Mouse (Mus musculus) embryonic fibroblast, embryonic 13.5 days (primary cell): ENCODE data around the gene Mettl16.

Experiments used
- CTCF ChIP-seq: IDR thresholded peaks from 2 replicates; pipeline ENCODE4 v1.5.1; 2011; ENCODE audit warnings: mild to moderate bottlenecking, control low read depth, low read length, moderate library complexity, borderline replicate concordance; ENCODE audit not compliant: insufficient read depth
- POLR2A ChIP-seq: IDR thresholded peaks from 2 replicates; pipeline ENCODE4 v1.6.1; 2011; ENCODE audit warnings: low read depth, mild to moderate bottlenecking, control low read depth, low read length, moderate library complexity

GRCm38 (mm10) chr11:74845784-74846183 is 75.2 kb downstream of the Mettl16 start:
- TF ChIP-seq POLR2A = no peak
- TF ChIP-seq CTCF = no peak
